Mouse (Mus musculus) kidney, embryonic 16.5 days (tissue): ENCODE results near the gene Camk1g. TPM values are rescaled to one million over a fixed set of nuclear protein-coding genes. Genes with fewer than 3 reads are reported as not detected.

Experiments used
- ATAC-seq: fragments of 200-750 bp; cut with Nextera tagmentation; 2 replicates; pipeline ENCODE4 v1.8.0; 2017; ENCODE audit warnings: moderate TSS enrichment; ENCODE audit not compliant: low FRiP score, low TSS enrichment
- H3K27ac ChIP-seq: fragments of 300-500 bp; sonication (generic); 2 replicates; pipeline ENCODE4 v1.5.1; 2014; ENCODE audit warnings: low read length
- H3K27me3 ChIP-seq: fragments of 300-500 bp; sonication (generic); 2 replicates; pipeline ENCODE4 v1.6.1; 2014; ENCODE audit warnings: low read length, control low read depth, mixed read lengths; ENCODE audit not compliant: insufficient read depth
- H3K36me3 ChIP-seq: fragments of 300-500 bp; sonication (generic); 2 replicates; pipeline ENCODE4 v1.6.1; 2014; ENCODE audit warnings: low read length, control low read depth, mixed read lengths; ENCODE audit not compliant: insufficient read depth
- H3K4me1 ChIP-seq: fragments of 300-500 bp; sonication (generic); 2 replicates; pipeline ENCODE4 v1.6.1; 2014; ENCODE audit warnings: low read length, control low read depth, mixed read lengths; ENCODE audit not compliant: insufficient read depth
- H3K4me2 ChIP-seq: fragments of 300-500 bp; sonication (generic); replicated peaks from 2 replicates; pipeline ENCODE4 v1.6.1; 2014; ENCODE audit warnings: low read depth, low read length
- H3K4me3 ChIP-seq: fragments of 300-500 bp; sonication (generic); 2 replicates; pipeline ENCODE4 v1.5.1; 2014; ENCODE audit warnings: mild to moderate bottlenecking, low read length
- H3K9ac ChIP-seq: fragments of 300-500 bp; sonication (generic); replicated peaks from 2 replicates; pipeline ENCODE4 v1.6.1; 2014; ENCODE audit warnings: low read length
- H3K9me3 ChIP-seq: fragments of 300-500 bp; sonication (generic); 2 replicates; pipeline ENCODE4 v1.6.1; 2016; ENCODE audit warnings: low read length, control low read depth
- WGBS: fragments of 180-500 bp; shearing (Covaris S2); extraction: QIAGEN DNeasy Blood & Tissue Kit; methylation state at CpG from one replicate; pipeline ENCODE4 v1.1.7; 2014; 5-methylcytosine and 5-hydroxymethylcytosine counted together
- polyA plus RNA-seq: library from polyadenylated mRNA; unstranded; fragments of >200 nt; fragmentation: Nextera tagmentation; extraction: Ambion mirVana; gene quantifications from 2 replicates; pipeline ENCODE4 v1.2.1, GENCODE M21; 2015

Gene Camk1g
- polyA plus RNA-seq, 1 experiment from 2014 or later = 16.2 TPM

DNA sequence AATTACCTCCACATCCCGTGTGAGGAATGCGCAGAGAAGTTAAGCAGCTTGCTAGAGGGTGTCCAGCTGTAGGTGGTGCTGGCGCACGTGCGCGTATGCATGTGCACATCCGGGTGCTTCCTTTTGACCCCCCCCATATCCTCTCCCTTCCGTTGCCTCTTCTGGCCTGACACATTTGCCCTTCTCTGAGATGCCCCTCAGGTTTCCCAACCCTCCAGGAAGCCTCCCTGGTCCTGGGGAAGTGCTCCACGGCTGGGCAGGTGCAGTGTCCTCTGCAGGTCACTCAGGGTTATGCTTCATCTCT is 33.1 kb downstream of the Camk1g start:
- no peak overlapping the region for H3K27ac ChIP-seq

GRCm38 (mm10) chr1:193336122-193337017 is 33.7 kb downstream of the Camk1g start:
- Histone ChIP-seq H3K4me2 (no peak overlapping the region), H3K4me1 (no peaks in the 10 kb centered on the region), H3K9me3 (no peaks in the 10 kb centered on the region), H3K4me3 (no peak overlapping the region), H3K27me3 (no peaks in the 10 kb centered on the region), H3K9ac (no peak overlapping the region), H3K27ac (no peak overlapping the region), H3K36me3 (no peaks in the 10 kb centered on the region)
- ATAC-seq = 0 out of 2 replicates have a peak, but pooled peaks have one; percentile 7
- WGBS = 77% methylated on average over 7 of the region's 7 CpGs

More for the DNA sequence above, 33.1 kb downstream of the Camk1g start:
- Histone ChIP-seq H3K36me3 (no peaks in the 10 kb centered on the region), H3K4me1 (no peaks in the 10 kb centered on the region), H3K9ac (no peak overlapping the region), H3K27me3 (no peaks in the 10 kb centered on the region), H3K4me3 (no peak overlapping the region), H3K9me3 (no peaks in the 10 kb centered on the region), H3K4me2 (no peak overlapping the region)
- peak; percentile 37; the same call in 1 of the 2 replicates for ATAC-seq
- WGBS = 70% methylated on average over 9 of the region's 9 CpGs

DNA sequence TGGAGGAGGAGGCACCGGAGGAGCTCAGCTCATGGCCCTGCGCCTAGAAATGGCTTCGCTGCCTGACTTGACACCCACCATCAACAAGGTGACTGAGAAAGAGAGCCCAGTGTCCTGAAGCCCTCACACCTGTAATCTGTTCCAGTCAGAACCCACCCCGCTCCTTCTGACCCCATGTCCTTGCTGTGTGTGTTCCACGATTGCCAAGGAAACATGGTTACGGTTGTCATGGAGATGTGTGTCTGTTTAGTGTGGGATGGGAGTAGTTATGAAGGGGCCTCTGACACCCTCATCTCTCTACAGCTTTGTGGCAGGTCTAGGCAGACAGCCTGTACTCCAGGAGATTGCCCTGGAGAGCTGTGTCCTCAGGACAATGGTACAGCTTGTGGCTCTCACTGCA is 35.6 kb downstream of the Camk1g start:
- ATAC-seq = no peak
- 77% methylated on average over 6 of the region's 6 CpGs for WGBS

DNA sequence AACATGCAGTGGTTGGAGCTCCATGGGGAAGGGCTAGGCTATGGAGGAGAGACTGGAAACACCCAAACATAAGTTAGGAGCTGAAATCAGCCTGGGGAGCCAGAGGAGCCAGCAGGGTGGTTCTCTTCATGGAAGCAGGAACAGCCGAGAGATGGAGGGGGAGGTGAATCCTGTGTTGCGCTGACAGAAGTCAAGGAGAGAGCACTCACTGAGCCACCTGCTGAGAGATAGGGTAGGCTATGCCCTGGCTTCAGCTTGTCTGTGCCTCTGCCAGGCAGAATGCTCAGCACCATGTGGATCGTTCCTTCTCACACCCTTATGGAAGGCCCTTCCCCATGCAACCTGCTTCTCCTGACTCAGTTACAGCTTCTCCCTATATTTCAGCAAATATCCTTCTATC is 36.3 kb downstream of the Camk1g start:
- WGBS = 77% methylated on average over 3 of the region's 3 CpGs
- Histone ChIP-seq H3K27ac (no peak overlapping the region), H3K9me3 (no peaks in the 10 kb centered on the region), H3K4me1 (peaks cover 6% of the 10 kb centered on the region; the same call in 1 of the 2 replicates), H3K36me3 (no peaks in the 10 kb centered on the region), H3K9ac (no peak overlapping the region), H3K4me3 (no peak overlapping the region), H3K27me3 (no peaks in the 10 kb centered on the region), H3K4me2 (no peak overlapping the region)
- no peak for ATAC-seq

More for the DNA sequence above, 35.6 kb downstream of the Camk1g start:
- peaks cover 6% of the 10 kb centered on the region; the same call in 1 of the 2 replicates for H3K4me1 ChIP-seq
- no peak overlapping the region for H3K27ac ChIP-seq
- no peaks in the 10 kb centered on the region for H3K27me3 ChIP-seq
- no peaks in the 10 kb centered on the region for H3K9me3 ChIP-seq
- H3K9ac ChIP-seq = no peak overlapping the region
- H3K4me3 ChIP-seq = no peak overlapping the region
- H3K36me3 ChIP-seq = no peaks in the 10 kb centered on the region
- no peak overlapping the region for H3K4me2 ChIP-seq

DNA sequence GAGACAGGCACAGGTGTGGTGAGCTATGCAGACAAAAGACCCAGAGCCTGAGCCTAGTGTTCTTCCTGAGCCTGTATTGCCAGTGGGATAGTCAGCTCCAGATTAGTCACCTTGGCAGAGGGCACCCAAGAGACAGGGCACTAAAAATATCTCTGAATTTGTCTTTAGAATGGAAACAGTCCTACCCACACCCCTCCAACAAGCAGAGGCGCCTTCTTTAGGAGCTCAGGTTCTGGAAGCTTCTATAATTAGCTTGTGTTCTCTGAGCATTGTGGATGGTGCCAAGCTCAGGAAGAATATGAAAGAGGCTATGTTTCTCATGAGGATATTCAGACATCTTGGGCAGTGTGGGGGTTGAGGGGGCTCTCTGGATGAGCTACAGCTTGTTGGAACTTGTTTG is 37.4 kb downstream of the Camk1g start:
- Histone ChIP-seq H3K9me3 (no peaks in the 10 kb centered on the region), H3K27ac (no peak overlapping the region), H3K4me3 (no peak overlapping the region), H3K36me3 (no peaks in the 10 kb centered on the region), H3K27me3 (no peaks in the 10 kb centered on the region), H3K9ac (no peak overlapping the region), H3K4me2 (no peak overlapping the region), H3K4me1 (peaks cover 6% of the 10 kb centered on the region; the same call in 1 of the 2 replicates)
- ATAC-seq = no peak
- WGBS = 93% methylated on average over 1 of the region's 1 CpGs

- H3K4me2 ChIP-seq = no peak overlapping the region
- H3K9me3 ChIP-seq = no peaks in the 10 kb centered on the region
- H3K36me3 ChIP-seq = no peaks in the 10 kb centered on the region
- no peak overlapping the region for H3K27ac ChIP-seq
- H3K27me3 ChIP-seq = no peaks in the 10 kb centered on the region
- H3K4me1 ChIP-seq = peaks cover 10% of the 10 kb centered on the region; the same call in 1 of the 2 replicates
- H3K9ac ChIP-seq = no peak overlapping the region
- ATAC-seq = no peak
- 88% methylated on average over 13 of the region's 13 CpGs for WGBS
- H3K4me3 ChIP-seq = no peak overlapping the region
Observed at GRCm38 (mm10) chr1:193332018-193332417, 38.1 kb downstream of the Camk1g start.

GRCm38 (mm10) chr1:193330626-193331025 is 39.5 kb downstream of the Camk1g start:
- H3K36me3 ChIP-seq = no peaks in the 10 kb centered on the region
- H3K27me3 ChIP-seq = no peaks in the 10 kb centered on the region
- no peak for ATAC-seq
- no peak overlapping the region for H3K9ac ChIP-seq
- 73% methylated on average over 7 of the region's 7 CpGs for WGBS
- no peak overlapping the region for H3K27ac ChIP-seq
- H3K4me1 ChIP-seq = peaks cover 10% of the 10 kb centered on the region; the same call in 1 of the 2 replicates
- no peak overlapping the region for H3K4me2 ChIP-seq
- no peak overlapping the region for H3K4me3 ChIP-seq
- no peaks in the 10 kb centered on the region for H3K9me3 ChIP-seq

- H3K9me3 ChIP-seq = no peaks in the 10 kb centered on the region
- no peak overlapping the region for H3K9ac ChIP-seq
- no peak overlapping the region for H3K4me3 ChIP-seq
- peaks cover 10% of the 10 kb centered on the region; the same call in 1 of the 2 replicates for H3K4me1 ChIP-seq
- 36% methylated on average over 10 of the region's 10 CpGs for WGBS
- no peak overlapping the region for H3K27ac ChIP-seq
- H3K36me3 ChIP-seq = no peaks in the 10 kb centered on the region
- H3K27me3 ChIP-seq = no peaks in the 10 kb centered on the region
- no peak overlapping the region for H3K4me2 ChIP-seq
- ATAC-seq = peak; percentile 91
Observed at GRCm38 (mm10) chr1:193330172-193330571, 39.9 kb downstream of the Camk1g start.

GRCm38 (mm10) chr1:193329557-193329956 is 40.5 kb downstream of the Camk1g start:
- H3K27me3 ChIP-seq = no peaks in the 10 kb centered on the region
- no peaks in the 10 kb centered on the region for H3K9me3 ChIP-seq
- WGBS = 74% methylated on average over 9 of the region's 9 CpGs
- H3K4me1 ChIP-seq = peaks cover 10% of the 10 kb centered on the region; the same call in 1 of the 2 replicates
- no peak overlapping the region for H3K4me3 ChIP-seq
- no peak overlapping the region for H3K9ac ChIP-seq
- ATAC-seq = no peak
- no peaks in the 10 kb centered on the region for H3K36me3 ChIP-seq
- H3K27ac ChIP-seq = no peak overlapping the region
- H3K4me2 ChIP-seq = no peak overlapping the region

DNA sequence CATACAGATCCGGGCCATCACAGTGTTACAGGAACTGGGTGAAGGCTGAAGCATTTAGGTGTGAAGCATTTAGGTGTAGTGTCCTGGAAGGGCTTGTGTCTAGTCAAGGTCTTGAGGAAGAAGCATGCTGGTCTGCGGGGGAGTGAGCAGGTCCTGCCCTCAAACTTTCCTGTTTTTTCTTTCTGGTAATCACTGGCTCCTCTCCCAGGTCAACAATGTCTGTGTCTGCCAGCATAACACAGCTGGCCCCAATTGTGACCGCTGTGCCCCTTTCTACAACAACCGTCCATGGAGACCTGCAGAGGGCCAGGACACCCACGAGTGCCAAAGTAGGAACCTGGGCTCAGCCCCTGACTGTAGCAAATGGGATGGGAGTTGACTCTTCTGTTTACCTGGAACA is 42.4 kb downstream of the Camk1g start:
- Histone ChIP-seq H3K36me3 (no peaks in the 10 kb centered on the region), H3K4me2 (no peak overlapping the region), H3K9ac (no peak overlapping the region), H3K27me3 (no peaks in the 10 kb centered on the region), H3K4me3 (no peak overlapping the region), H3K4me1 (peaks cover 10% of the 10 kb centered on the region; the same call in 1 of the 2 replicates), H3K27ac (no peak overlapping the region), H3K9me3 (no peaks in the 10 kb centered on the region)
- WGBS = 58% methylated on average over 5 of the region's 5 CpGs
- ATAC-seq = no peak
